Mouse (Mus musculus): Measurements from ENCODE around the gene Actr3b. TPM values are rescaled to one million over a fixed set of nuclear protein-coding genes. Genes with fewer than 3 reads are reported as not detected.

The Actr3b gene
- polyA plus RNA-seq, 1 experiment, result 0.40 TPM

- H3ac ChIP-seq (ENCODE audit: control insufficient read depth, insufficient read length), result no peak overlapping the region
- no peaks in the 10 kb centered on the region for H3K36me3 ChIP-seq (ENCODE audit: control insufficient read depth, insufficient read depth)
- TF ChIP-seq CEBPB (IDR thresholded peaks at IDR 0.05; ENCODE audit: insufficient read depth, poor library complexity, severe bottlenecking) (no peak), TCF12 (IDR thresholded peaks at IDR 0.05; ENCODE audit: insufficient read depth, poor library complexity, severe bottlenecking) (no peak), MYOG (IDR thresholded peaks at IDR 0.05; ENCODE audit: control insufficient read depth in 1 of 3, insufficient read depth in 1 of 3, insufficient read length in 2 of 3, low read depth in 2 of 3) (no peak), TCF3 (IDR thresholded peaks at IDR 0.05; ENCODE audit: insufficient read length, low read depth) (no peak), MAX (IDR thresholded peaks at IDR 0.05; ENCODE audit: low read depth) (no peak), E2F4 (IDR thresholded peaks at IDR 0.05; ENCODE audit: insufficient read depth) (no peak), MYOD1 (IDR thresholded peaks at IDR 0.05; ENCODE audit: control insufficient read depth in 1 of 3, insufficient read length in 2 of 3, low read depth in 2 of 3) (no peak), SRF (IDR thresholded peaks at IDR 0.05; ENCODE audit: control insufficient read depth, insufficient read length, low read depth) (no peak), POLR2AphosphoS2 (IDR thresholded peaks at IDR 0.05; ENCODE audit: insufficient read length, low read depth) (no peak), REST (IDR thresholded peaks at IDR 0.05; ENCODE audit: insufficient read depth, insufficient read length) (no peak), USF1 (IDR thresholded peaks at IDR 0.05; ENCODE audit: low read depth) (no peak), POLR2A (IDR thresholded peaks at IDR 0.05; ENCODE audit: insufficient read length, low read depth) (no peak)
These were observed 79.6 kb downstream of the Actr3b start for GRCm38 (mm10) chr5:25839400-25839799.

GRCm38 (mm10) chr5:25846558-25846957 lies 86.8 kb downstream of the Actr3b start:
- H3K4me3 ChIP-seq, result no peak overlapping the region
- H3K27me3 ChIP-seq (ENCODE audit: control insufficient read depth, insufficient read depth, insufficient read length), result no peaks in the 10 kb centered on the region
- TF ChIP-seq CEBPB (IDR thresholded peaks at IDR 0.05; ENCODE audit: insufficient read depth, poor library complexity, severe bottlenecking), result no peak
- no peak overlapping the region for H3ac ChIP-seq (ENCODE audit: control insufficient read depth, insufficient read length)
- no peak overlapping the region for H3K4me2 ChIP-seq (ENCODE audit: low read depth)
- H3K79me2 ChIP-seq (ENCODE audit: control insufficient read depth, insufficient read depth), result no peaks in the 10 kb centered on the region
- no peaks in the 10 kb centered on the region for H3K36me3 ChIP-seq (ENCODE audit: control insufficient read depth, insufficient read depth)

More at GRCm38 (mm10) chr5:25839400-25839799, 79.6 kb downstream of the Actr3b start:
- Histone ChIP-seq H3K79me2 (ENCODE audit: control insufficient read depth, insufficient read depth) (no peaks in the 10 kb centered on the region), H3K27me3 (ENCODE audit: control insufficient read depth, insufficient read depth, insufficient read length) (no peaks in the 10 kb centered on the region), H3K4me3 (no peak overlapping the region), H3K4me2 (ENCODE audit: low read depth) (no peak overlapping the region)

- H3K27me3 ChIP-seq (ENCODE audit: control insufficient read depth, insufficient read depth, insufficient read length), result no peaks in the 10 kb centered on the region
- no peaks in the 10 kb centered on the region for H3K36me3 ChIP-seq (ENCODE audit: control insufficient read depth, insufficient read depth)
- no peak overlapping the region for H3ac ChIP-seq (ENCODE audit: control insufficient read depth, insufficient read length)
- TF ChIP-seq REST (IDR thresholded peaks at IDR 0.05; ENCODE audit: insufficient read depth, insufficient read length) (no peak), TCF3 (IDR thresholded peaks at IDR 0.05; ENCODE audit: insufficient read length, low read depth) (no peak), SRF (IDR thresholded peaks at IDR 0.05; ENCODE audit: control insufficient read depth, insufficient read length, low read depth) (no peak), MAX (IDR thresholded peaks at IDR 0.05; ENCODE audit: low read depth) (no peak), POLR2A (IDR thresholded peaks at IDR 0.05; ENCODE audit: insufficient read length, low read depth) (no peak), MYOD1 (IDR thresholded peaks at IDR 0.05; ENCODE audit: control insufficient read depth in 1 of 3, insufficient read length in 2 of 3, low read depth in 2 of 3) (no peak), USF1 (IDR thresholded peaks at IDR 0.05; ENCODE audit: low read depth) (no peak), TCF12 (IDR thresholded peaks at IDR 0.05; ENCODE audit: insufficient read depth, poor library complexity, severe bottlenecking) (no peak), E2F4 (IDR thresholded peaks at IDR 0.05; ENCODE audit: insufficient read depth) (no peak), POLR2AphosphoS2 (IDR thresholded peaks at IDR 0.05; ENCODE audit: insufficient read length, low read depth) (no peak)
- no peaks in the 10 kb centered on the region for H3K79me2 ChIP-seq (ENCODE audit: control insufficient read depth, insufficient read depth)
- H3K4me2 ChIP-seq (ENCODE audit: low read depth), result no peak overlapping the region
- H3K4me3 ChIP-seq, result no peak overlapping the region
These were observed 87.4 kb downstream of the Actr3b start for GRCm38 (mm10) chr5:25847154-25847553.

- no peak overlapping the region for H3K4me2 ChIP-seq (ENCODE audit: low read depth)
- H3ac ChIP-seq (ENCODE audit: control insufficient read depth, insufficient read length), result no peak overlapping the region
- TF ChIP-seq USF1 (IDR thresholded peaks at IDR 0.05; ENCODE audit: low read depth) (no peak), TCF12 (IDR thresholded peaks at IDR 0.05; ENCODE audit: insufficient read depth, poor library complexity, severe bottlenecking) (no peak), REST (IDR thresholded peaks at IDR 0.05; ENCODE audit: insufficient read depth, insufficient read length) (no peak), CEBPB (IDR thresholded peaks at IDR 0.05; ENCODE audit: insufficient read depth, poor library complexity, severe bottlenecking) (no peak), MAX (IDR thresholded peaks at IDR 0.05; ENCODE audit: low read depth) (no peak), SRF (IDR thresholded peaks at IDR 0.05; ENCODE audit: control insufficient read depth, insufficient read length, low read depth) (no peak), MYOG (IDR thresholded peaks at IDR 0.05; ENCODE audit: control insufficient read depth in 1 of 3, insufficient read depth in 1 of 3, insufficient read length in 2 of 3, low read depth in 2 of 3) (no peak), E2F4 (IDR thresholded peaks at IDR 0.05; ENCODE audit: insufficient read depth) (no peak), POLR2A (IDR thresholded peaks at IDR 0.05; ENCODE audit: insufficient read length, low read depth) (no peak), TCF3 (IDR thresholded peaks at IDR 0.05; ENCODE audit: insufficient read length, low read depth) (no peak), MYOD1 (IDR thresholded peaks at IDR 0.05; ENCODE audit: control insufficient read depth in 1 of 3, insufficient read length in 2 of 3, low read depth in 2 of 3) (no peak), POLR2AphosphoS2 (IDR thresholded peaks at IDR 0.05; ENCODE audit: insufficient read length, low read depth) (no peak)
- no peak overlapping the region for H3K4me3 ChIP-seq
- no peaks in the 10 kb centered on the region for H3K27me3 ChIP-seq (ENCODE audit: control insufficient read depth, insufficient read depth, insufficient read length)
- H3K79me2 ChIP-seq (ENCODE audit: control insufficient read depth, insufficient read depth), result no peaks in the 10 kb centered on the region
- H3K36me3 ChIP-seq (ENCODE audit: control insufficient read depth, insufficient read depth), result no peaks in the 10 kb centered on the region
These were observed 88.3 kb downstream of the Actr3b start for GRCm38 (mm10) chr5:25848058-25848457.

GRCm38 (mm10) chr5:25866201-25866600 lies 106.4 kb downstream of the Actr3b start:
- Histone ChIP-seq H3ac (ENCODE audit: control insufficient read depth, insufficient read length) (no peak overlapping the region), H3K36me3 (ENCODE audit: control insufficient read depth, insufficient read depth) (no peaks in the 10 kb centered on the region), H3K27me3 (ENCODE audit: control insufficient read depth, insufficient read depth, insufficient read length) (no peaks in the 10 kb centered on the region), H3K4me3 (no peak overlapping the region), H3K79me2 (ENCODE audit: control insufficient read depth, insufficient read depth) (no peaks in the 10 kb centered on the region), H3K4me2 (ENCODE audit: low read depth) (no peak overlapping the region)
- no peak for TF ChIP-seq POLR2A (IDR thresholded peaks at IDR 0.05; ENCODE audit: insufficient read length, low read depth)

Data from myocyte (in vitro differentiated cells).